Mouse (Mus musculus) hindbrain, embryonic 14.5 days (tissue): Measurements from ENCODE around the gene Ngb. TPM values are rescaled to one million over a fixed set of nuclear protein-coding genes. Genes with fewer than 3 reads are reported as not detected.
A peak's percentile ranks its signal among the peaks of the same experiment; 100 is the strongest.

Source experiments
- ATAC-seq: fragments of 200-750 bp; cut with Nextera tagmentation; 2 replicates; pipeline ENCODE4 v1.8.0; 2017; ENCODE audit warnings: moderate number of reproducible peaks, mild to moderate bottlenecking, moderate TSS enrichment, moderate library complexity; ENCODE audit not compliant: low FRiP score
- DNase-seq: peaks from one replicate; pipeline ENCODE4 v3.0.0-alpha.2; 2015; ENCODE audit warnings: low spot score
- H3K27ac ChIP-seq: fragments of 300-500 bp; sonication (generic); 2 replicates; pipeline ENCODE4 v1.5.1; 2014; ENCODE audit warnings: mild to moderate bottlenecking, moderate library complexity
- H3K27me3 ChIP-seq: fragments of 300-500 bp; sonication (generic); 2 replicates; pipeline ENCODE4 v1.6.1; 2014; ENCODE audit warnings: mild to moderate bottlenecking, low read length, mixed read lengths; ENCODE audit not compliant: control insufficient read depth, insufficient read depth
- H3K36me3 ChIP-seq: fragments of 300-500 bp; sonication (generic); replicated peaks from 2 replicates; pipeline ENCODE4 v1.6.1; 2014; ENCODE audit not compliant: control insufficient read depth, insufficient read depth
- H3K4me1 ChIP-seq: fragments of 300-500 bp; sonication (generic); replicated peaks from 2 replicates; pipeline ENCODE4 v1.6.1; 2014; ENCODE audit warnings: antibody characterized with exemption, low read length, mixed read lengths; ENCODE audit not compliant: control insufficient read depth, insufficient read depth
- H3K4me2 ChIP-seq: fragments of 300-500 bp; sonication (generic); replicated peaks from 2 replicates; pipeline ENCODE4 v1.6.1; 2014; ENCODE audit warnings: mild to moderate bottlenecking, moderate library complexity
- H3K4me3 ChIP-seq: fragments of 300-500 bp; sonication (generic); replicated peaks from 2 replicates; pipeline ENCODE4 v1.5.1; 2014; ENCODE audit warnings: mild to moderate bottlenecking, low read length
- H3K9ac ChIP-seq: fragments of 300-500 bp; sonication (generic); 2 replicates; pipeline ENCODE4 v1.6.1; 2014
- H3K9me3 ChIP-seq: fragments of 300-500 bp; sonication (generic); 2 replicates; pipeline ENCODE4 v1.6.1; 2016; ENCODE audit warnings: low read length; ENCODE audit not compliant: control insufficient read depth
- WGBS: fragments of 180-500 bp; shearing (Covaris S2); extraction: QIAGEN DNeasy Blood & Tissue Kit; methylation state at CpG from one replicate; pipeline ENCODE4 v1.1.7; 2014; 5-methylcytosine and 5-hydroxymethylcytosine counted together
- polyA plus RNA-seq: library from polyadenylated mRNA; unstranded; fragments of >200 nt; fragmentation: Nextera tagmentation; extraction: Ambion mirVana; gene quantifications from 2 replicates; pipeline ENCODE4 v1.2.1, GENCODE M21; 2014

The Ngb gene
- polyA plus RNA-seq, 1 experiment from 2014 or later = 3.2 TPM

DNA sequence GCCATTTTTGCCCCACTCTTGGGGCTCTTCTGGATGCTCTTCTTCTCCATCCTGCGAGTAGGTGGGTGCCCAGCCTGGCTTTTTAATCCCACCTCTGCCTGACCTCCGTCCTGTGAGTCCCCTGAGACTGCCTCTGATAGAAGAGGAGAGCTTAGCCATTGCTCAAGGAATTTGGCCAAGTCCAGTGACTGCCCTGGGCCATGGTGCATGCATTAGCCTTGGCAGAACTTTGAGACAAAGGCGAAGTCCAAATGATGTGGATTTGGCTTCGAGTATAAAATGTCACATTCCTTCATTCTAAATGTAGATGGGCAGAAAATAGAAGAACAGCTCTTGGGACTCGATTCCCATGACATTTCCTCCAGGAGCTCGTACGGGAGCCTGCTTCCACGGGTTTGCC, 19.5 kb downstream of the Ngb start:
- DNase-seq (no peak), ATAC-seq (no peak)
- no peaks in the 10 kb centered on the region for H3K4me1 ChIP-seq
- H3K4me3 ChIP-seq = no peak overlapping the region
- H3K27me3 ChIP-seq = no peaks in the 10 kb centered on the region
- 84% methylated on average over 8 of the region's 8 CpGs for WGBS
- H3K9ac ChIP-seq = no peak overlapping the region
- H3K4me2 ChIP-seq = no peak overlapping the region
- H3K36me3 ChIP-seq = peaks cover 26% of the 10 kb centered on the region
- H3K27ac ChIP-seq = no peak overlapping the region
- H3K9me3 ChIP-seq = no peaks in the 10 kb centered on the region

DNA sequence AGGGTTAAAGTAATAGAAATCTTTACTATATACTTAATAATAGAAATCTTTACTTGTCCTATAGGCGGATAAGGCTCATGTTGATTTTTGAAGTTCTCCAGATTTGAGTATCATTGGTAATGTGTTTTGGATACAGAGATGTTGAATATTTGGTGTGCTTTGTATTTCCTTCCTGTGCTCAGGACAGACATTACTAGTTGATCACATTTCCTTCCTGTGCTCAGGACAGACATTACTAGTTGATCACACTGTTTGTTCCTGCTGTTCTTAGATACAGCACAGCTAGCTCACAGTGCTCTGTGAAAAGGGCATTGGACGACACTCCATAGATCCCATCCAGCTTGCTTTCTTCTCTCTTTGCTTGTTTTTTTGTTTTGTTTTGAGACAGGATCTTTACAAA, 25.7 kb downstream of the Ngb start:
- Histone ChIP-seq H3K4me3 (no peak overlapping the region), H3K9ac (no peak overlapping the region), H3K36me3 (peaks cover 34% of the 10 kb centered on the region), H3K27me3 (no peaks in the 10 kb centered on the region), H3K9me3 (no peaks in the 10 kb centered on the region), H3K4me2 (no peak overlapping the region), H3K27ac (no peak overlapping the region), H3K4me1 (no peaks in the 10 kb centered on the region)
- no peak for DNase-seq
- WGBS = 94% methylated on average over 2 of the region's 2 CpGs
- no peak for ATAC-seq

DNA sequence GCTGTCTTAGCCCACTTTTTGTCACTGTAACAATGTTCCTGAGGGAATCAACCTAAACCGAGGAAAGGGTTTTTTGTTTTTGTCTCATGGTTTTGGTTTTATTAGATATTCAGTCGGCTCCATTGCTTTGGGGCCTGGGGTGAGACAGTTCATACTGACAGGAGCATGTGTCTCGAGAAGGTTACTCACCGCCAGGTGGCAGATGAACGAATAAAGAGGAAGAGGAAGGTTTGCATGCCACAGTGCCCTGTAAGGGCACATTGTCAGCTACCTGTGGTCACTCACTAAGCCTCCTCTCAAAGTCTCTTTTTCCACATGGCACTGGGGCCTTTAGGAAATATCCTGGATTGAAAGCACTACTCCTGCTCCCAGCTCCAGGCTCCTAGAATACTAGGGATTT, 31.8 kb downstream of the Ngb start:
- ATAC-seq (no peak), DNase-seq (no peak)
- Histone ChIP-seq H3K27ac (no peak overlapping the region), H3K4me1 (no peaks in the 10 kb centered on the region), H3K27me3 (no peaks in the 10 kb centered on the region), H3K4me2 (no peak overlapping the region), H3K9ac (no peak overlapping the region), H3K9me3 (no peaks in the 10 kb centered on the region), H3K36me3 (peaks cover 17% of the 10 kb centered on the region), H3K4me3 (no peak overlapping the region)
- 77% methylated on average over 5 of the region's 5 CpGs for WGBS

DNA sequence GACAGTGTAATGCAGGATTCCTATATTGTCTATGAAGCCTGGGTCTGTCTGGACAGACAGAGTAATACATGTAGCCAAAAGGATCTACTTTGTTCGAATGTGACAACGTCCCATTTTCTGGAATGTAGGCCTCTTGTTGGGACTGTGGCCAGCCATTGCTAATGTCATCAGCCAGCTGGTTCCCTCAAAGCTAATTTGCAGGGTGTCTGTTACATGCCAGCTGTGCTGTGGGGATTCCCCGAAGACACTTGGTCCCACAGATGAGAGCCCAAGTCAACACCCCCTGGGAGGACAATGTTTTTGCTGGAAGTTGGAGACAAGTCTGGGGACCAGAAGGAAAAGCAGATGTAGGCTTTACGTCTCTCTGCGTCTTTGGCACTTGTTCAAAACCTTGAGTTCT, 35.9 kb downstream of the Ngb start:
- WGBS = 82% methylated on average over 5 of the region's 5 CpGs
- Histone ChIP-seq H3K27ac (no peak overlapping the region), H3K9me3 (no peaks in the 10 kb centered on the region), H3K36me3 (peaks cover 11% of the 10 kb centered on the region; the same call in 1 of the 2 replicates), H3K9ac (no peak overlapping the region), H3K4me2 (no peak overlapping the region), H3K4me1 (no peaks in the 10 kb centered on the region), H3K4me3 (no peak overlapping the region), H3K27me3 (no peaks in the 10 kb centered on the region)
- ATAC-seq (no peak), DNase-seq (no peak)

DNA sequence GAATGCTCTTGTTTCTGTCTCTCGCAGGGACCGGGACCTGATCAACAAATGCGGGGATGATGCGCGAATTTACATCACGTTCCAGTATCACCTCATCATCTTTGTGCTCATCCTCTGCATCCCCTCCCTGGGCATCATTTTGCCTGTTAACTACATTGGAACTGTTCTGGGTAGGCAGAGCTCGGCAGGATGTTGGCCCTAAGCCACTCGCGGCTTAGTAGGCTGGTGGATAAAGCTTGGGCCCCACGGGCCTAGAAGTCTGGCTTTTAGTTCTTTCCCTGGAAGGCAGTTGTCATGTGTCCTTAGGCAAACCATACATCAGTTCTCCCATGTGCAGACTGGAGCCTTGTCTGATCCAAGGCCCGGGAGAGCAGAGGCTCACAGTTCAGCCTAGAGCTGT, 36.9 kb downstream of the Ngb start:
- no peak for DNase-seq
- 89% methylated on average over 11 of the region's 11 CpGs for WGBS
- Histone ChIP-seq H3K27ac (no peak overlapping the region), H3K4me2 (no peak overlapping the region), H3K36me3 (0 out of 2 replicates have a peak, but pooled peaks cover 11% of the 10 kb centered on the region), H3K27me3 (no peaks in the 10 kb centered on the region), H3K4me1 (no peaks in the 10 kb centered on the region), H3K9me3 (no peaks in the 10 kb centered on the region), H3K4me3 (no peak overlapping the region), H3K9ac (no peak overlapping the region)
- ATAC-seq = no peak

DNA sequence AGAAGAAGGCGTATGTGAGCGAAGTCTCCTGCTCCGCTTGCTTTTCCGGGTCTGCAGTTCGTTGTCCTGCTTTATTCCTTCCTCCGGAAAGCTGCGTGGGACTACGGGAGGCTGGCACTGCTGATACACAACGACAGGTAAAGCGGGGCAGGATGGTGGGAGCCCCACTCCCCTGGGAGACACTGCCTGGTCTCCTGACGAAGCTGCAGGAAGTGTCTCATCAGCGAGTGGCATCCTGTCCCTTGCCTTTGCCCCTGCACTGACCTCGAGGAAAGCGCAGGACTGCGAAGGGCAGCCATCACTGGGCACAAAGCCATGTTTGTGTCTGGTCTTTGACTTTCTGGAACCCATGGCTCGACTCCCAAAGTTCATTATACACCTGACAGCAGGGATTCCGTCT, 45.3 kb downstream of the Ngb start:
- no peak overlapping the region for H3K4me3 ChIP-seq
- DNase-seq = no peak
- 67% methylated on average over 17 of the region's 17 CpGs for WGBS

DNA sequence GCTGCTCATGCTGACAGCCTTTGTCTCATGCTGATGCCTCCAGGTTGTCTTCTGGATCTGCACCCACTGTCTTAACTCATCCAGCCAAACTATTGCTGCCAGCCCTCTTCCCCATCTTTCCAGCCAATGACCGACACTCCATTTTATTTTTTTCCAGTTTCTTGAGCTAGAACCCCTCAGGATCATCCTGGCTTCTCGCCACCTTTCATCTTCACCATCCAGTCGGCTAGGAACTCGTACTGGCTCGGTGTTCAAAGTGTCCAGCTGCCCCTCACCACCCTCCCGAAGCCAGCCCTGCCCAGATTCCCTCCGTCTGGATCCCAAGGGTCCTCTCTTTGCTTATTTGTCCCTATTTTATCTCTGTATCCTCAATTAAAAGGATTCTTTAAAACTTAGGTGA, 47.5 kb downstream of the Ngb start:
- H3K27me3 ChIP-seq = peaks cover 12% of the 10 kb centered on the region; the same call in 1 of the 2 replicates
- ATAC-seq = no peak
- H3K4me1 ChIP-seq = no peaks in the 10 kb centered on the region
- no peak for DNase-seq
- H3K9me3 ChIP-seq = no peaks in the 10 kb centered on the region
- H3K27ac ChIP-seq = no peak overlapping the region
- H3K9ac ChIP-seq = no peak overlapping the region
- no peak overlapping the region for H3K4me2 ChIP-seq
- peaks cover 5% of the 10 kb centered on the region; the same call in 1 of the 2 replicates for H3K36me3 ChIP-seq
- 78% methylated on average over 7 of the region's 7 CpGs for WGBS
- no peak overlapping the region for H3K4me3 ChIP-seq

More for the DNA sequence above, 45.3 kb downstream of the Ngb start:
- H3K36me3 ChIP-seq = peaks cover 5% of the 10 kb centered on the region; the same call in 1 of the 2 replicates
- no peak overlapping the region for H3K9ac ChIP-seq
- H3K9me3 ChIP-seq = no peaks in the 10 kb centered on the region
- ATAC-seq = no peak
- H3K27me3 ChIP-seq = peaks cover 12% of the 10 kb centered on the region; the same call in 1 of the 2 replicates
- H3K27ac ChIP-seq = no peak overlapping the region
- no peak overlapping the region for H3K4me2 ChIP-seq
- no peaks in the 10 kb centered on the region for H3K4me1 ChIP-seq

DNA sequence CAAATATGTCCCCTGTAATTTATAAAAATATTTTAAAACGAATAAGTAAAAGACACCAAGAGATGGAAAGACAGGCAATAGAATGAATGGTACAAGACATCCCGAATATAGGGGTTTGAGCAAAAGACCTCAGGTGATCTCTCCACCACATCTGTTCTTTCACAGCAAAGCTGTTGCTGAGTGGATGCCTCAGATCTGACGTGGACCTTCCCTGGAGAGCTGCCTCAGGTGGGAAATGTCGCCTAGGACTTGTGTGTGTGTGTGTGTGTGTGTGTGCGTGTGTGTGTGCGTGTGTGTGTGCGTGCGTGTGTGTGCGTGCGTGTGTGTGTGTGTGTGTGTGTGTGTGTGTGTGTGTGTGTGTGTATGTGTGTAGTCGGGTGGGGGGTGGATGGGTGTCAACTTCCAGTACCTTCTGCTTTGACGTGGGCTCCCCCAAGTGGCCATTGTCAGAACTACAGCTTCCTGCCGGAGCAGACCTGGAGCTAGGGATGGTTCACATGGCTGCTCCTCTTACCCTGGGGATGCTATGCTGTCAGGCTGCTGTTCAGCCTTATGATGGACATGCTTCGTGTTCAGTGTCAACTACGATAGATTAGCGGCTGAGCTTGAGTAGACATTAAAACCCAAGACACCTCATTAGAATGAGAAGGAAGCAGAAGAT, 49.5 kb downstream of the Ngb start:
- H3K9ac ChIP-seq = no peak overlapping the region
- no peak overlapping the region for H3K27ac ChIP-seq
- DNase-seq (peak; percentile 87), ATAC-seq (peak; percentile 58; the same call in 1 of the 2 replicates)
- H3K4me1 ChIP-seq = no peaks in the 10 kb centered on the region
- peaks cover 12% of the 10 kb centered on the region; the same call in 1 of the 2 replicates for H3K27me3 ChIP-seq
- H3K9me3 ChIP-seq = no peaks in the 10 kb centered on the region
- no peak overlapping the region for H3K4me3 ChIP-seq
- H3K4me2 ChIP-seq = no peak overlapping the region
- peaks cover 5% of the 10 kb centered on the region; the same call in 1 of the 2 replicates for H3K36me3 ChIP-seq
- 26% methylated on average over 13 of the region's 16 CpGs for WGBS

DNA sequence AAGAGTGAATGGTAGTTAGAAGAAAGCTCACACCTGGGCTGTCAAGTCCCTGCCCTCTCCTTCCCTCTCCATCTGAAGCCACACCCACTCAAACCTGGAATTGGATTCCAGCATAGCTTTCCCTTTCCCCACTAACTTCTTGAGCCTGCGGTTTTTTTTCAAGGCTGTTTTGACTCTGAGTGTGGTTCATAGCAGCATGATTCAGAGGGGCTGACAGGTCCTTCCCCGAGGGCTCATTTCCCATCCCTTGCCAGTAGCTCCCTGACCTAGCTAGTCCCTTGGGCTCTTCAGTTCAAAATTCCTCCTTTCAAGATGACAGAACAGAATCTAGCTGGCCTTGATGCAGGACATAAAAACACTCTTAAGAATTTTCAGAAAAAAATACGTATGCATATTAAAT, 54.8 kb downstream of the Ngb start:
- H3K9me3 ChIP-seq = no peaks in the 10 kb centered on the region
- ATAC-seq = no peak
- WGBS = 64% methylated on average over 3 of the region's 3 CpGs

More for the DNA sequence above, 54.8 kb downstream of the Ngb start:
- Histone ChIP-seq H3K27ac (no peak overlapping the region), H3K9ac (no peak overlapping the region), H3K36me3 (no peaks in the 10 kb centered on the region), H3K4me3 (no peak overlapping the region), H3K27me3 (no peaks in the 10 kb centered on the region), H3K4me1 (peaks cover 21% of the 10 kb centered on the region; the same call in 1 of the 2 replicates), H3K4me2 (no peak overlapping the region)
- DNase-seq = no peak
